Mouse (Mus musculus) CH12.LX (cell line): ENCODE results near the gene Ezr. TPM values are rescaled to one million over a fixed set of nuclear protein-coding genes. Genes with fewer than 3 reads are reported as not detected.

Experiments used
- DNase-seq: peaks from one replicate; pipeline ENCODE4 v3.0.0-alpha.2; 2013; ENCODE audit errors: extremely low read depth
- H3K27ac ChIP-seq: 2 replicates; pipeline ENCODE4 v1.5.1; 2012; ENCODE audit warnings: low read depth, mild to moderate bottlenecking, control low read depth, moderate library complexity; ENCODE audit not compliant: insufficient read depth
- H3K27me3 ChIP-seq: replicated peaks from 2 replicates; pipeline ENCODE3; 2012; ENCODE audit warnings: inconsistent platforms
- H3K36me3 ChIP-seq, 2 experiments: replicated peaks in 1 of 2; 2 replicates each; pipeline versions ENCODE3 to v1.6.1; 2012; ENCODE audit warnings: inconsistent platforms in 1 of 2, low read length in 1 of 2, mild to moderate bottlenecking in 1 of 2, mixed read lengths in 1 of 2, moderate library complexity in 1 of 2; ENCODE audit not compliant: control insufficient read depth in 1 of 2, insufficient read depth in 1 of 2
- H3K4me1 ChIP-seq, 2 experiments: 2 replicates each; pipeline ENCODE4 v1.6.1; 2012; ENCODE audit warnings: inconsistent platforms in 1 of 2, moderate library complexity in 1 of 2; ENCODE audit not compliant: insufficient read depth in 2 of 2, control insufficient read depth in 1 of 2
- H3K4me2 ChIP-seq: 2 replicates; pipeline ENCODE4 v1.6.1; 2012; ENCODE audit warnings: low read depth, mild to moderate bottlenecking, control low read depth; ENCODE audit not compliant: poor library complexity, insufficient read depth, severe bottlenecking
- H3K4me3 ChIP-seq, 3 experiments: fragments of 150-350 bp in 1 of 3; sonication (generic) in 1 of 3; replicated peaks in 1 of 3; 2 replicates each; pipeline versions ENCODE3 to v1.5.1; 2011 to 2012; ENCODE audit warnings: low read depth in 2 of 3, low read length in 2 of 3, mild to moderate bottlenecking in 2 of 3, moderate library complexity in 2 of 3, control low read depth in 1 of 3, improper control_type of control experiment in 1 of 3, inconsistent platforms in 1 of 3, mixed read lengths in 1 of 3; ENCODE audit not compliant: poor library complexity in 1 of 3
- H3K79me2 ChIP-seq: replicated peaks from 2 replicates; pipeline ENCODE4 v1.6.1; 2012; ENCODE audit warnings: mild to moderate bottlenecking, moderate library complexity; ENCODE audit not compliant: control insufficient read depth, poor library complexity, insufficient read depth, severe bottlenecking; ENCODE audit errors: extremely low read depth
- H3K9ac ChIP-seq: 2 replicates; pipeline ENCODE4 v1.6.1; 2012; ENCODE audit warnings: low read depth, mild to moderate bottlenecking, control low read depth, moderate library complexity; ENCODE audit not compliant: insufficient read depth
- H3K9me3 ChIP-seq: replicated peaks from 2 replicates; pipeline ENCODE3; 2012; ENCODE audit warnings: low read length, inconsistent platforms, mixed read lengths
- E2F4 ChIP-seq: IDR thresholded peaks from 2 replicates; pipeline ENCODE4 v1.6.1; 2011; ENCODE audit warnings: low read depth, low read length, improper control_type of control experiment; ENCODE audit not compliant: insufficient replicate concordance
- ELF1 ChIP-seq: IDR thresholded peaks from 2 replicates; pipeline ENCODE4 v1.6.1; 2014; ENCODE audit warnings: low read depth, mild to moderate bottlenecking, inconsistent platforms, low read length, improper control_type of control experiment
- JUN ChIP-seq: IDR thresholded peaks from 2 replicates; pipeline ENCODE4 v1.6.1; 2011; ENCODE audit warnings: low read depth, mild to moderate bottlenecking, low read length, improper control_type of control experiment, moderate library complexity; ENCODE audit not compliant: insufficient read depth
- JUND ChIP-seq: conservative IDR thresholded peaks from 2 replicates; pipeline ENCODE4 v1.6.1; 2011; ENCODE audit warnings: low read depth, low read length, improper control_type of control experiment
- MAFK ChIP-seq: IDR thresholded peaks from 2 replicates; pipeline ENCODE4 v1.6.1; 2011; ENCODE audit warnings: low read length, improper control_type of control experiment; ENCODE audit not compliant: insufficient replicate concordance
- MAZ ChIP-seq: IDR thresholded peaks from 2 replicates; pipeline ENCODE4 v1.6.1; 2012; ENCODE audit warnings: low read depth, mild to moderate bottlenecking, inconsistent platforms, low read length, improper control_type of control experiment, moderate library complexity
- MEF2A ChIP-seq: IDR thresholded peaks from 2 replicates; pipeline ENCODE4 v1.6.1; 2014; ENCODE audit warnings: low read depth, mild to moderate bottlenecking, inconsistent platforms, low read length, improper control_type of control experiment, borderline replicate concordance
- MYC ChIP-seq: IDR thresholded peaks from 2 replicates; pipeline ENCODE4 v1.6.1; 2011; ENCODE audit warnings: low read depth, mild to moderate bottlenecking, improper control_type of control experiment, low read length
- NRF1 ChIP-seq: IDR thresholded peaks from 2 replicates; pipeline ENCODE4 v1.6.1; 2014; ENCODE audit warnings: low read depth, mild to moderate bottlenecking, inconsistent platforms, low read length, improper control_type of control experiment, moderate library complexity
- POLR2AphosphoS2 ChIP-seq: IDR thresholded peaks from 2 replicates; pipeline ENCODE4 v1.6.1; 2011; ENCODE audit warnings: low read depth, low read length, improper control_type of control experiment
- RAD21 ChIP-seq: IDR thresholded peaks from 2 replicates; pipeline ENCODE4 v1.6.1; 2011; ENCODE audit warnings: low read depth, mild to moderate bottlenecking, low read length, improper control_type of control experiment, moderate library complexity
- SIN3A ChIP-seq: IDR thresholded peaks from 2 replicates; pipeline ENCODE4 v1.6.1; 2012; ENCODE audit warnings: low read length, improper control_type of control experiment, inconsistent platforms
- SMC3 ChIP-seq: IDR thresholded peaks from 2 replicates; pipeline ENCODE4 v1.6.1; 2011; ENCODE audit warnings: low read depth, low read length, improper control_type of control experiment
- TCF12 ChIP-seq: IDR thresholded peaks from 2 replicates; pipeline ENCODE4 v1.6.1; 2014; ENCODE audit warnings: low read depth, mild to moderate bottlenecking, inconsistent platforms, low read length, improper control_type of control experiment
- UBTF ChIP-seq: IDR thresholded peaks from 2 replicates; pipeline ENCODE4 v1.6.1; 2012; ENCODE audit warnings: low read depth, mild to moderate bottlenecking, inconsistent platforms, low read length, improper control_type of control experiment, moderate library complexity
- USF2 ChIP-seq: conservative IDR thresholded peaks from 2 replicates; pipeline ENCODE4 v1.6.1; 2011; ENCODE audit warnings: low read depth, low read length, improper control_type of control experiment
- ZC3H11A ChIP-seq: IDR thresholded peaks from 2 replicates; pipeline ENCODE4 v1.6.1; 2012; ENCODE audit warnings: low read depth, mild to moderate bottlenecking, inconsistent platforms, low read length, improper control_type of control experiment
- ZKSCAN1 ChIP-seq: IDR thresholded peaks from 2 replicates; pipeline ENCODE4 v1.6.1; 2012; ENCODE audit warnings: low read depth, inconsistent platforms, low read length, improper control_type of control experiment, borderline replicate concordance
- dilution Hi-C: fragments of 300-500 bp; cut with MboI; formaldehyde crosslinking; loops from 2 replicates; pipeline ENCODE4 v1.14.3; 2020; ENCODE audit warnings: low sequenced_read_pairs; ENCODE audit not compliant: extremely low pct_unique_long_range_greater_than_20kb, extremely low pct_ligation_motif_present
- in situ Hi-C: fragments of 300-500 bp; cut with MboI; formaldehyde crosslinking; loops from 3 replicates; pipeline ENCODE4 v1.14.3; 2019; ENCODE audit warnings: low sequenced_read_pairs, low pct_ligation_motif_present, low pct_unique_long_range_greater_than_20kb, mixed read lengths
- polyA plus RNA-seq: library from polyadenylated mRNA; unstranded; fragments of >175 nt; gene quantifications from 2 replicates; pipeline ENCODE4 v1.2.1, GENCODE M21; 2012; ENCODE audit warnings: low read depth; ENCODE audit not compliant: insufficient read length
- total RNA-seq, 2 experiments: library from RNA; depleted of rRNA; stranded (reverse); fragments of 300-350 nt in 1 of 2; fragments of >200 nt in 1 of 2; gene quantifications; 2 replicates each; pipeline ENCODE4 v1.2.3; 2012 to 2014

Gene Ezr
- total and polyA plus RNA-seq, 3 experiments: 107 to 207 (median 123) TPM

- Histone ChIP-seq H3K79me2 (no peaks in the 10 kb centered on the region), H3K9me3 (no peaks in the 10 kb centered on the region), H3K27ac (no peak overlapping the region), H3K4me1 (peaks cover 0 to 20% of the 10 kb centered on the region in 2 experiments; a peak in 3 of 4 replicates), H3K4me2 (no peak overlapping the region), H3K9ac (no peak overlapping the region), H3K36me3 (peaks cover 88 to 100% of the 10 kb centered on the region in 2 experiments), H3K4me3 (no peak overlapping the region), H3K27me3 (no peaks in the 10 kb centered on the region)
- in situ Hi-C loops (no loop called here), dilution Hi-C loops (no loop called here)
- DNase-seq: no peak
- TF ChIP-seq MAZ (no peak), RAD21 (no peak), ELF1 (no peak), SMC3 (no peak), ZC3H11A (no peak), MEF2A (no peak), E2F4 (no peak), UBTF (no peak), TCF12 (no peak)
Measured at GRCm38 (mm10) chr17:6743787-6744239, 38.8 kb downstream of the Ezr start.

- no peak overlapping the region for H3K4me3 ChIP-seq
- H3K4me1 ChIP-seq: peaks cover 0 to 20% of the 10 kb centered on the region in 2 experiments; a peak in 3 of 4 replicates
- no peaks in the 10 kb centered on the region for H3K27me3 ChIP-seq
- no peaks in the 10 kb centered on the region for H3K9me3 ChIP-seq
- dilution Hi-C loops: no loop called here
- no peak overlapping the region for H3K27ac ChIP-seq
- no peak overlapping the region for H3K9ac ChIP-seq
- in situ Hi-C loops: no loop called here
- H3K36me3 ChIP-seq: peaks cover 87 to 99% of the 10 kb centered on the region in 2 experiments
- H3K4me2 ChIP-seq: no peak overlapping the region
- TF ChIP-seq SIN3A (no peak), USF2 (no peak), MAFK (no peak), ZKSCAN1 (no peak), MAZ (no peak), MYC (no peak), NRF1 (no peak), POLR2AphosphoS2 (no peak), JUN (no peak), JUND (no peak), E2F4 (no peak)
- DNase-seq: no peak
- H3K79me2 ChIP-seq: no peaks in the 10 kb centered on the region
Measured at GRCm38 (mm10) chr17:6743039-6743575, 39.5 kb downstream of the Ezr start.
